Mouse (Mus musculus) adrenal gland (tissue): ENCODE results near the gene Ikzf3.

Experiments used
- intact Hi-C: fragments of 180-260 bp; cut with DNase I; formaldehyde crosslinking; loops from one replicate; pipeline ENCODE4 v1.15.1; 2025

Gene Ikzf3

DNA sequence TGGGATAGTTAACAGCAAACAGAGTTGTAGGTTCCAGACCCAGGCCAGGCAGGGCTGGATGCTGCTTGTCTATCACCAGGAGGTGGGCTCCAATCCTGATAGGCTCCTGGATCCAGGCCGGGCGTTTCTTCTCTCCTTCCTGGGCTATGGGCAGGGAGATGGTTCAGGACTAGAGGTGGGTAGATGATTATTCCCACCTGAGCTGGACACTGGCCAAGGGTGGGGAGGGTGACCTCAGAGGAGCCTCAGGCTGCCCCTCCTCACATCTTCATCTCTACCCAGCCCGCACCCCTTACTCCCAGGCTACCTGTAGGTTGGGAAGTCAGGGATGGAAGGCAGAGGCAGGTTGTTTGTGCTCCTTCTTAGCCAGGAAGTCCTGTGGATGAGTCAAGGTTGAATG, 96.4 kb downstream of the Ikzf3 start:
- intact Hi-C loops, result no loop called here

DNA sequence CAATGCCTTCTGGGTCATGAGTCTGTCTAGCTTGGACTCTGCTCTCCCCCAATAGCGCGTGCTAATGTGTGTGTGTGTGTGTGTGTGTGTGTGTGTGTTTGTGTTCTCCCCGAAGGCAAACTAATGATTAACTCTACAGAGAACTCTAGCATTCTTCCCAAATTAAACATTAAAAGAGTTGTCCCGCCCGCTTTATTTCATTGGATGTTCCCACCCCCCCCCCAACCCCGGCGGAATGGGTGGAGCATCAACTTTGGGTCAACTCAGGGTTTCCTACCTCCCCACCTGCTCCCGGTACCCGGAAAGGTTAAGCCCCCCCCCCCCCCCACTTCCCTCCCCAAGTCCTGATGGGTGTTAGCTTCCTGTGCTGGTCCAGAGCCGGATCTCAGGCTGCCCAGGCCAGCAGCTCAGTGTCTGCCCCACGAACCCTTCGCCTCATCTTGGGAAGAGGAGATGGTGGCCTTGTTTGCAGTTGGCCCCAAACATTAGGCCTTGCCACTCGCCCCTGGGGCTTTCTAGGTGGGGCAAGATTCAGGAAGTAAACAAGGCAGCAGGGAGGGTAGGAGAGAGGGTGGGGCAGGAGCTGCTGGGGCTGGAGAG, 97.5 kb downstream of the Ikzf3 start:
- intact Hi-C loops, result no loop called here

- intact Hi-C loops, result no loop called here
Observed at GRCm38 (mm10) chr11:98447475-98447834, 98.4 kb downstream of the Ikzf3 start.

GRCm38 (mm10) chr11:98446562-98447474, 99.0 kb downstream of the Ikzf3 start:
- intact Hi-C loops, result no loop called here

GRCm38 (mm10) chr11:98446213-98446561, 99.6 kb downstream of the Ikzf3 start, which contains the start of gene Grb7:
Gene Grb7, plus strand, starts transcription at chr11:98446394.
- intact Hi-C loops, result no loop called here

DNA sequence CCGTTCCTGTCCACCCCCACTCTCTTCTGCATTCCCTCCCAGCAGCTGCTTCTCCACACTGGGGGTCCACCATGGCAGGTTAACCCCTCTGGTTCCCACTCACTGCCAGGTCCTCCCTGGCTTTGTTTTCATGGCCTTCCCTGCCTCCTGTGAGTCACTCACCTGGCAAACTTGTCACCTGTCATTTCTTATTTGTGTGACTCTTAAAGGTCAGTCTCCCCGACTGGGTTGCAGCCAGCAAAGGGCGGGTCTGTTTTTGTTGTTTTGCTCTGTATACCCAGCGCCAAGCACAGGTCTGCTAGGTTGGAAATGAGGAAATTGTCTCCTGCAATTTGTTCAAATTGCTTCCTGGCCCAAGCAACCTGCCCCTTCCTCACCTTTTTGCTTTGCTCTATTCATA, 100.2 kb downstream of the Ikzf3 start:
- intact Hi-C loops, result no loop called here

DNA sequence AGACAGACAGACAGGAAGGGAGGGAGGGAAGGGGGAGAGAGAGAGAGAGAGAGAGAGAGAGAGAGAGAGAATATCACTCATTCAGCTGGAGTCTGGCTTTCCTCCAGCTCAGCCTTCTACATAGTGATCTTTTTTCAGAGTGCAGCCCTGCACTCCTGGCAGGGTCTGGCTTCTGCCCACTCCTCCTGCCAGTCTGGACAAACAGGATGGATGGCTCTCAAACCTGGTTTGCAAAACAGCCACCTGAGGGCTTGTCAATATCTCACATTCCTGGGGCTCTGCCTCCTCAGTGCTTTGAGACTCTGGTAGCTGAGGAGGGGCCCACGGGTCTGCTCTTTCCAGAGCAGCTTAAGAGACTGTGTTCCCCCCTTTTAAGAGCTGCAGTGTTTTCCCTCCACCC, 100.6 kb downstream of the Ikzf3 start:
- intact Hi-C loops, result no loop called here

DNA sequence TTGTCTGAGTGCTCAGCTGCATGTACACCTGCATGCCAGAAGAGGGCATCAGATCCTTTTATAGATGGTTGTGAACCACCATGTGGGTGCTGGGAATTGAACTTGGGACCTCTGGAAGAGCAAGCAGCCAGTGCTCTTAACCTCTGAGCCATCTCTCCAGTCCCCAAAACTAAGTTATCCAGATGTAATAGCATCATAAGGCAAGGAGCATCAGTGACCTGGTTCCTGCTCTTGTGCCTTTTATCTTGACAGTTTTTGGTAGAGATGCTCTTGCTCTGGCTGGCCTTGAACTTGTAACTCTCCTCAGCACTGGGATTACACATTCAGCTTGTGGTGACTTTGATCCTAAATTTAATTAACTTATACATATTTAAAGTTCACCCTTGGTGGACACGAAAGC, 102.1 kb downstream of the Ikzf3 start:
- intact Hi-C loops, result no loop called here

DNA sequence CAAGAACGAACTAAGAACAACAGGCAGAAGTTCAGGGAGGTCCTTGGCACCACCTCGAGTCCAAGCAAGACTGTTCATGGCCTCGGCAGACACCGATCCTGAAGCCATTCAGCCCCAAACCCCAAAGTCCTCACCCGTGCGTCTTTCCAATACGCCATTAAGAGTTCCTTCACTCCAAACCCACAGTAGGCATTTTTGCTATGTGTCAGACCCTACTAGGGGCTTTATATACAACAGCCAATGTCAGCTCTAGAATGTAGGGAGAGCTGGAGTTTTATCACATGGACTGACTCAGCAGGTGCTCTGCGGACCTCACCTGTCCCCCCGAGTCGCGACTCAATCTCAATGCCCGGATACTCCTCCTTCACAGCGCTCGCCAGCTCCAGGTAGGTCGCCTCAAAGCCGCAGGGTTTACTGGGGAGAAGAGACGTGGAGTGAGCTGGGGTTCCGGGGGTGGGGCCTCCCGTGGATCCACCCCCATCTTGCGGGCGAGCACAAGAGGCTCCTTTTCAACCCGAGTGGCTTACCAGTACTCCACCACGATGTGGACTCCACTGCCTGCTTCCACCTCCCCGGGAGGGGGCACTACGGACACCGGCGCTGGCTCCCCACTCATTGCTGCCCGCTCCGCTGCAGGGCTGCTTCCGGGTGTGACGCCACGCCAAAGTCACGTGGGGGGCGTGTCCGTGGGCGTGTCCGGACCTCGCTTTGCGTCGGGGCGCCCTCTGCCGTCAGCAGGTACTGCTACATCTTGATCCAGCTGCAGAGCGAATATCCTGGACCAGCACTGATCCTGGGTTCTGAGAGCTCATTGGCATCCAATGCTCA, 107.3 kb downstream of the Ikzf3 start, which contains the start of gene Mien1:
Mien1 (minus strand) TSS at position 661 of the 828 bp plus-strand sequence.
- intact Hi-C loops, result no loop called here

DNA sequence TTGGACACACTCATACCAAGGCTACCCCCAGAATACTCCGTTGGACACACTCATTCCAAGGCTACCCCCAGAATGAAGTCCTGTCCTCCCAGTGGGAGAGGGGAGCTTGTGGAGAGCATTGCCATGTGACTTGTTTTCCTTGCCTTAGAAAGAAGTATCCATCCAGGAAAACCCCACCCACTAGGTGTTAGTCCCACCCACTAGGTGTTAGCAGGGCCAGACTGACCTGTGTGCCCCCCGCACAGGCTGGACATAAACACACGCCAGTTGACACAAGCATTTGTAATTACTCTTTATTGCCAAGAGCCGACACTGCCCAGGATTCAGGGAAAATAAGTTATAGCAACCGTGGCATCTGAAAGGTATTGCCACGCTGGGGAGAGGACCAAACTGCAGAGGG, 108.4 kb downstream of the Ikzf3 start:
- intact Hi-C loops, result loop anchor here (2.0 kb wide), 1 partner anchor 25 kb away; the partner anchor contains the start of gene Erbb2

DNA sequence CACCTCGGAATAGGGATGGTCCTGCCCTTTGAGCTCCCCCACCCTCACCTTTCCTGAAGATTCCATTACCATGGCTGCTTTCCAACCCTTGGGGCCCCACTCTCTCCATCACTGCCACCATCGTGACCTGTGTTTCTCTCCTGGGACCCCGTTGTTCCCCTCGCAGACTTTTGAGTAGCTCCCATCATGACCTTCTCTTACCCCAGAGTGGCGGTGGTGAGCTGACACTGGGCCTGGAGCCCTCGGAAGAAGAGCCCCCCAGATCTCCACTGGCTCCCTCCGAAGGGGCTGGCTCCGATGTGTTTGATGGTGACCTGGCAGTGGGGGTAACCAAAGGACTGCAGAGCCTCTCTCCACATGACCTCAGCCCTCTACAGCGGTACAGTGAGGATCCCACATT, 110.1 kb downstream of the Ikzf3 start:
- intact Hi-C loops, result loop anchor here (2.0 kb wide), 1 partner anchor 23 kb away; the partner anchor contains the start of gene Erbb2

DNA sequence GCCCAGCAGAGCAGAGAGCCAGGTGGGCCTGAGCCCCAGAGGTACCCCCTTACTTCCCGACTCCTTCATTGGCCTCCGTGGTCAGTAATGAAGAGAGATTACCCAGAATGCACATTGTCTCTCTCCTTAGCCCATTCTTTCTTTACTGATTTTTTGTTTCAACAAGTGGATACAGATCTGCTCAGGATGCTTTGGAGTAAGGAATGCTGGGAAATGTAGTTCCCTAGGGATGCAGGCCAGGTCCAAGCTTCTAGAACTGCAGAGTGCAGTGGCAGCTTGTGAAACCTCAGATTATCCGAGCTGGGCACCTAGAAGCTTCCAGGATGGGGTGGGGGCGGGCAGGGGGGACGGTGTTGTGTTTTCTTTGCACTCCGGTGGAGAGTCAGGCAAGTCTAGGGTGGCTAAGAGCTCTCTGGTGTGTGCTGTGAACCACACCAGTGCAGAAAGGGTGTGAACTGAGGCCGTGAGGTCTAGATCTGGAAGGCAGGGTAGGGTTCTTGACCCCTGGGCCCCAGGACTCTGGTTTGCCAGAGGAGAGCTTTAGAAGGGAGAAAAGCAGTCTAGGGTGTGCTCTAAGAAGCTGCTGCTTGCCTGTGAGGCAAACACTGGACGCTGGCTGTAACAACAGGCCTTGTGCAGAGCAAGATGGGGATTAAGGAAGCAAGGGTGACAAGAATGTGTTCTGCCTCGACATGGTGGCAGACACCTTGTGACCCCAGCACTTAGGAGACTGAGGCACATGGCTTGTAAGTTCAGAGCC, 113.9 kb downstream of the Ikzf3 start:
- intact Hi-C loops, result no loop called here

GRCm38 (mm10) chr11:98428436-98428835, 117.4 kb downstream of the Ikzf3 start:
- intact Hi-C loops, result no loop called here

DNA sequence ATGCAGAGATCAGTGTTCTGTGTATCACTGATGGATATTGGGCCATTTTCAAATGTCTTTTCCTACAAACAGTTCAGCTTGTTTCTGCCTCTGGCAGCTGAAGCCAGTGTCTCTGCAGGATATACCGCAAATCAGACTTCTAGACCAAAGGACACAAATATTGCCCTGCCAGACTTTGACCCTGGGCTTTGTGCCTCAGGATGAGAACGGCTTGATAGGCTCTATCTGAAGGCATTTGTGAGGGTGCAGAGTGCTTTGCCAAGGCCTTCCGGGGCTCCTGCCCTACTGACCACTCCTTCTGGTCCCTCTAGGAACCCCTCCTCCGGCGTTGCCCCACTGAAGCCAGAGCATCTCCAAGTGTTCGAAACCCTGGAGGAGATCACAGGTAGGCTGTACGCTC, 119.2 kb downstream of the Ikzf3 start:
- intact Hi-C loops, result no loop called here

DNA sequence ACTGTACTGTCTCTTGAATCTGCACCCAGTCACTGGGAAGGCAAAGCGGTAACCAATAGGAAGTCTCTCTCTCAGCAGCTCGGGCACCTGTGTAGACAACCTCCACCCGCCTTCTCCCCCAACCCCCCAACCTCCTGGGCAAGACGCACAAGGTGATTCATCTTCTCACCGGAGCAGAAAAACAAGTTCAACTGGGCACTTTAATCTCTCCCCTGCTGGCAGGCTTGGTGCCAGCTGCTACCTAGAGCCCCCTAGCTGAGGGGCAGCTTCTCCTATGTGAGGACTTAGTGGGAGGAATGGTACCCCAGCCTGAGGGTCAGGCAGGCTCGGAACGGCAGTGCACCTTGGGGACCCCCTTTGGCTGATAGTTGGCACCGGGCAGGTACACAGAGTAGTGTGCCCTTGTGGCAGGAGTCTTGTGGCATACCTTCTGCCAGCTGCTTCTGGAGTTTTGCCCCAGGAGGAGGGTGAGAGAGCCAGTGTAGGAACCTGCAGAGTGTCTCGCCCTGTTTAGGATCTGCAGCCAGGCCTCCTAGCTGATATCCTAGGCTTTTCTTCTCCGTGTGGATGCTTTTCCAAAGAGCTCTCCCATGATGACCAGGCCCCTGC, 126.8 kb downstream of the Ikzf3 start:
- intact Hi-C loops, result no loop called here

- intact Hi-C loops, result no loop called here
Observed at GRCm38 (mm10) chr11:98418273-98418672, 127.6 kb downstream of the Ikzf3 start.

DNA sequence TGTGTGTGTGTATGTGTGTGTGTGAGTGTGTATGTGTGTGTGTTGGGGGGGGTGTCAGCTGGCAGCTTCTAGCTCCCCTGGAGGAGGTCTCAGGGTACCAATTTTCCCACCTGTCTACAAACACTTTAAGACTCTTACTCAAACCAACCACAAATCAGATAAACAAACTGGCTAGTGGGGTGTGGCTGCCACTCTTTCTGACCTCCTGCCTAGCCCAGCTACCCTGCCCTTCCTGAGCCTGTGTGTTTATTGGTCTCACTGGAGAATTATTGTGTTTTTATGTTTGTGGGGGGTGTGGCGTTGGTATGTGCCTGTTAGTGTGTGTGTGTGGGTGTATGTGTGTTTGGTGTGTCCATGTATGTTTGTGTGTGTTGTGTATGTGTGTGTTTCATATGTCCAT, 128.8 kb downstream of the Ikzf3 start:
- intact Hi-C loops, result no loop called here
